Mouse (Mus musculus): Measurements from ENCODE around the gene Fam20a. TPM values are rescaled to one million over a fixed set of nuclear protein-coding genes. Genes with fewer than 3 reads are reported as not detected.

The Fam20a gene
- total and polyA plus RNA-seq, 3 experiments: not detected

DNA sequence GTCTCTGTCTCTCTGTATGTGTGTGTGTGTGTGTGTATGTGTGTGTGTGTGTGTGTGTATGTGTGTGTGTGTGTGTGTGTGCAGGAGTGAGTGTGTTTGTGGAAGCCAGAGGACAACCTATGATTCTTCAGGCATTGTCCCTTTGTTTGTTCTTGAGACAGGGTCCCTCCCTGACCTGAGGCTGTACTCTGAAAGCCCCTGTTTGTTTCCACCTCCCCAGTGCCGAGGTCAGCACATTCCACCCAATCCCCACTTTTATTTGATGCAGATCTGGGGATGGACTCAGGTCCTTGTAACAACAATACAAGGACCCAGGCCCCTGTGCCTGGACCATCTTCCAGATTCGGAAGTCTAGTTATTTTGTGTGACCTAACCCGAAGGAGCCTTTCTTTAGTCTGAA is 14.6 kb downstream of the Fam20a start:
- no peak for DNase-seq (ENCODE audit: low read depth, low spot score)
- Histone ChIP-seq H3K4me3 (ENCODE audit: control insufficient read depth in 1 of 2, insufficient read depth in 1 of 2, low read depth in 2 of 2, low read length in 2 of 2) (no peak overlapping the region), H3K4me1 (ENCODE audit: control insufficient read depth in 1 of 2, insufficient read depth in 2 of 2, low read length in 2 of 2) (no peaks in the 10 kb centered on the region), H3K9ac (ENCODE audit: control insufficient read depth, low read depth, low read length, poor library complexity, severe bottlenecking) (no peak overlapping the region), H3K9me3 (replicated peaks; ENCODE audit: insufficient read depth, low read length) (no peaks in the 10 kb centered on the region), H3K27me3 (ENCODE audit: control insufficient read depth in 1 of 2, insufficient read depth in 2 of 2, low read length in 2 of 2) (no peaks in the 10 kb centered on the region), H3K79me2 (ENCODE audit: control insufficient read depth, insufficient read depth, low read length, poor library complexity) (no peaks in the 10 kb centered on the region), H3K36me3 (ENCODE audit: control insufficient read depth in 1 of 2, insufficient read depth in 2 of 2, low read length in 2 of 2) (no peaks in the 10 kb centered on the region), H3K27ac (ENCODE audit: control insufficient read depth, low read depth, low read length) (no peak overlapping the region)
- no peak for TF ChIP-seq MYC (IDR thresholded peaks at IDR 0.05; ENCODE audit: low read depth, low read length)
- TF ChIP-seq RCOR1 (IDR thresholded peaks at IDR 0.05; ENCODE audit: low read depth, low read length): no peak
- TF ChIP-seq MAZ (IDR thresholded peaks at IDR 0.05; ENCODE audit: low read depth, low read length): no peak
- TF ChIP-seq ZC3H11A (IDR thresholded peaks at IDR 0.05; ENCODE audit: low read depth, low read length): no peak

DNA sequence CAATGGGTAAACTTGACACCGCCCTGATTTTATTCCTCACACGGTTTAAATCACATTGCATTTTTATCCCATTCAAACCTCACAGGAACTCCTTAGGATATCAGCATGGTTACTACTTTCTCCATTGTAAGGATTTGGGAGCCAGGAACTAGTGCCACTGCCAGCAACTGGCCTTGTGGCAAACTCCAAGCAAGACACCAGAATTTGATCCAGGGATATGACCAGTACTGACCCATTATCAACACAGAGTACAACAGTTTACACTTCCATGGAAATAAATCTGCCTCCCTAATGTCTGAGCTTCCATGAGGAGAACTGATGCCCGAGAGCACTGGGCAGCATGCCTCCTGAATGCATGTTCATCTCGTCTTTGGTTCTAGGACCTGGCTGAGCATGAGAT is 15.5 kb downstream of the Fam20a start:
- TF ChIP-seq UBTF (IDR thresholded peaks at IDR 0.05; ENCODE audit: borderline replicate concordance, insufficient read depth, low read depth, low read length): no peak
- Histone ChIP-seq H3K27ac (ENCODE audit: control insufficient read depth, low read depth, low read length) (no peak overlapping the region), H3K36me3 (ENCODE audit: control insufficient read depth in 1 of 2, insufficient read depth in 2 of 2, low read length in 2 of 2) (no peaks in the 10 kb centered on the region), H3K79me2 (ENCODE audit: control insufficient read depth, insufficient read depth, low read length, poor library complexity) (no peaks in the 10 kb centered on the region), H3K9ac (ENCODE audit: control insufficient read depth, low read depth, low read length, poor library complexity, severe bottlenecking) (no peak overlapping the region), H3K9me3 (replicated peaks; ENCODE audit: insufficient read depth, low read length) (no peaks in the 10 kb centered on the region), H3K27me3 (ENCODE audit: control insufficient read depth in 1 of 2, insufficient read depth in 2 of 2, low read length in 2 of 2) (no peaks in the 10 kb centered on the region), H3K4me3 (ENCODE audit: control insufficient read depth in 1 of 2, insufficient read depth in 1 of 2, low read depth in 2 of 2, low read length in 2 of 2) (no peak overlapping the region), H3K4me1 (ENCODE audit: control insufficient read depth in 1 of 2, insufficient read depth in 2 of 2, low read length in 2 of 2) (no peaks in the 10 kb centered on the region)
- no peak for DNase-seq (ENCODE audit: low read depth, low spot score)

DNA sequence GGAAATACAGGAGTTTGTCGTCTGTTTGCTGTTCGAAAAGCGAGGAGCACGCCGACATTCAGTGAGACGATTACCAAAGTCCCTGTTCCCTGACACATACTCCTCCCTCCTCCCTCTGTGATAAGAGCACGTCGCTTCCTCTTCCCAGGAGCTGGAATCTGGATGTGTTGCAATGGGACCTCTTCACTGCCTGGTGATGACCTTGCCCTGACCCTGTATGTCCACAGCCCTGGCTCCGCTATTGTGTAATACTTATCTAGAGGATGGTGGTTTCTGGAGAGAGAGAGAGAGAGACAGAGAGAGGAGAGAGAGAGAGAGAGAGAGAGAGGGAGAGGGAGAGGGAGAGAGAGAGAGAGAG is 16.0 kb downstream of the Fam20a start:
- H3K79me2 ChIP-seq (ENCODE audit: control insufficient read depth, insufficient read depth, low read length, poor library complexity): no peaks in the 10 kb centered on the region
- H3K36me3 ChIP-seq (ENCODE audit: control insufficient read depth in 1 of 2, insufficient read depth in 2 of 2, low read length in 2 of 2): no peaks in the 10 kb centered on the region
- no peak overlapping the region for H3K27ac ChIP-seq (ENCODE audit: control insufficient read depth, low read depth, low read length)
- TF ChIP-seq TAL1 (IDR thresholded peaks at IDR 0.05; ENCODE audit: low read length) (no peak), TBP (IDR thresholded peaks at IDR 0.05; ENCODE audit: low read depth, low read length) (no peak), POLR2AphosphoS5 (IDR thresholded peaks at IDR 0.05; ENCODE audit: borderline replicate concordance, low read depth, low read length) (no peak), HCFC1 (IDR thresholded peaks at IDR 0.05; ENCODE audit: low read depth, low read length) (no peak), NELFE (IDR thresholded peaks at IDR 0.05; ENCODE audit: low read depth, low read length) (no peak), CTCF (IDR thresholded peaks at IDR 0.05 in 2 of 3, conservative IDR thresholded peaks at IDR 0.05 in 1 of 3; ENCODE audit: control insufficient read depth in 1 of 3, insufficient read depth in 1 of 3, low read depth in 2 of 3, low read length in 3 of 3, poor library complexity in 1 of 3, severe bottlenecking in 1 of 3) (no peak), USF1 (IDR thresholded peaks at IDR 0.05; ENCODE audit: low read depth, low read length) (no peak), MAX (IDR thresholded peaks at IDR 0.05; ENCODE audit: low read length) (no peak)
- no peaks in the 10 kb centered on the region for H3K4me1 ChIP-seq (ENCODE audit: control insufficient read depth in 1 of 2, insufficient read depth in 2 of 2, low read length in 2 of 2)
- no peak overlapping the region for H3K4me3 ChIP-seq (ENCODE audit: control insufficient read depth in 1 of 2, insufficient read depth in 1 of 2, low read depth in 2 of 2, low read length in 2 of 2)
- no peak overlapping the region for H3K9ac ChIP-seq (ENCODE audit: control insufficient read depth, low read depth, low read length, poor library complexity, severe bottlenecking)
- no peaks in the 10 kb centered on the region for H3K27me3 ChIP-seq (ENCODE audit: control insufficient read depth in 1 of 2, insufficient read depth in 2 of 2, low read length in 2 of 2)
- no peak for DNase-seq (ENCODE audit: low read depth, low spot score)
- no peaks in the 10 kb centered on the region for H3K9me3 ChIP-seq (replicated peaks; ENCODE audit: insufficient read depth, low read length)
